Mouse (Mus musculus) forebrain, embryonic 13.5 days (tissue): ENCODE measurements at regions not wholly inside any gene's neighbourhood (a gene's known extent, or its start where the extent isn't known, plus 50 kb on each side); places are given as distances from the start of the nearest gene placed in this dataset.
A peak's percentile ranks its signal among the peaks of the same experiment; 100 is the strongest.

Experiments
- ATAC-seq: fragments of 200-750 bp; cut with Nextera tagmentation; 2 replicates; pipeline ENCODE4 v1.8.0; 2017
- H3K27ac ChIP-seq: fragments of 300-500 bp; sonication (generic); 2 replicates; pipeline ENCODE4 v1.5.1; 2015; ENCODE audit warnings: inconsistent platforms, mild to moderate bottlenecking, moderate library complexity
- H3K27me3 ChIP-seq: fragments of 300-500 bp; sonication (generic); 2 replicates; pipeline ENCODE4 v1.6.1; 2015; ENCODE audit warnings: mild to moderate bottlenecking, inconsistent platforms
- H3K36me3 ChIP-seq: fragments of 300-500 bp; sonication (generic); 2 replicates; pipeline ENCODE4 v1.6.1; 2015; ENCODE audit warnings: mild to moderate bottlenecking, inconsistent platforms; ENCODE audit not compliant: poor library complexity, severe bottlenecking
- H3K4me1 ChIP-seq: fragments of 300-500 bp; sonication (generic); 2 replicates; pipeline ENCODE4 v1.6.1; 2015; ENCODE audit warnings: inconsistent platforms
- H3K4me2 ChIP-seq: fragments of 300-500 bp; sonication (generic); 2 replicates; pipeline ENCODE4 v1.6.1; 2015; ENCODE audit warnings: inconsistent platforms, mild to moderate bottlenecking, moderate library complexity
- H3K4me3 ChIP-seq: fragments of 300-500 bp; sonication (generic); 2 replicates; pipeline ENCODE4 v1.5.1; 2015; ENCODE audit warnings: mild to moderate bottlenecking, inconsistent platforms
- H3K9ac ChIP-seq: fragments of 300-500 bp; sonication (generic); 2 replicates; pipeline ENCODE4 v1.6.1; 2015; ENCODE audit warnings: mild to moderate bottlenecking, inconsistent platforms
- H3K9me3 ChIP-seq: fragments of 300-500 bp; sonication (generic); replicated peaks from 2 replicates; pipeline ENCODE4 v1.6.1; 2016; ENCODE audit warnings: inconsistent platforms
- WGBS: fragments of 180-500 bp; shearing (Covaris S2); methylation state at CpG from one replicate; pipeline ENCODE4 v1.1.7; 2015; 5-methylcytosine and 5-hydroxymethylcytosine counted together

- Histone ChIP-seq H3K36me3 (no peaks in the 10 kb centered on the region), H3K4me1 (no peaks in the 10 kb centered on the region), H3K4me2 (no peak overlapping the region), H3K4me3 (no peak overlapping the region), H3K9me3 (no peaks in the 10 kb centered on the region), H3K9ac (no peak overlapping the region), H3K27ac (no peak overlapping the region), H3K27me3 (no peaks in the 10 kb centered on the region)
- WGBS, result 77% methylated on average over 10 of the region's 10 CpGs
- no peak for ATAC-seq
Observed at GRCm38 (mm10) chr2:108691156-108692007, 589.2 kb upstream of the Kif18a start.

DNA sequence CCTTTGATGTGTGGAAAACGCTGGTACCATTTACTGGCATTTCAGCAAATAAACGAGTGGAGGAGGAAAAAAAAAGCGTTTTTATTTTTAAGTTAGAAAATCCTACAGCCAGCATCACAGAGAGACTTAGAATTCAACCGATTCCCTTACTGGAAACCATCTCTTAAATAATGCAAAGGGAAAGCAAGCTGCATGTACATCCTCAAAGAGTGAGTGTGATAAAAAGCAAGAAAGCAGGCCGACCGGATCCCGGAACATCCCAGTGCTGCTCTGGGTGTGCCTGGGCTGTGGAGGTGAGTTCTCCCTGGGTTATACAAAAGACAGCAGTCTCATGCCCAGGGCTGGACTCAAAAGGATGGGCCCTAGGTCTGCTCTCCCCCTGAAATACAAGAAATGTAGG lies 579.2 kb upstream of the Kif18a start:
- Histone ChIP-seq H3K9ac (no peak overlapping the region), H3K4me2 (no peak overlapping the region), H3K9me3 (no peaks in the 10 kb centered on the region), H3K4me3 (no peak overlapping the region), H3K27me3 (no peaks in the 10 kb centered on the region), H3K4me1 (no peaks in the 10 kb centered on the region), H3K36me3 (no peaks in the 10 kb centered on the region), H3K27ac (no peak overlapping the region)
- WGBS, result 79% methylated on average over 7 of the region's 7 CpGs
- ATAC-seq, result no peak

GRCm38 (mm10) chr2:108707856-108708855 lies 572.4 kb upstream of the Kif18a start:
- no peak overlapping the region for H3K4me3 ChIP-seq
- H3K9me3 ChIP-seq, result no peaks in the 10 kb centered on the region
- 80% methylated on average over 5 of the region's 5 CpGs for WGBS
- no peaks in the 10 kb centered on the region for H3K36me3 ChIP-seq
- H3K9ac ChIP-seq, result no peak overlapping the region
- no peak overlapping the region for H3K27ac ChIP-seq
- ATAC-seq, result no peak; the same call in 1 of the 2 replicates
- no peaks in the 10 kb centered on the region for H3K27me3 ChIP-seq
- H3K4me2 ChIP-seq, result no peak overlapping the region
- H3K4me1 ChIP-seq, result no peaks in the 10 kb centered on the region

GRCm38 (mm10) chr2:108742079-108742478 lies 538.5 kb upstream of the Kif18a start:
- WGBS, result 88% methylated on average over 3 of the region's 3 CpGs
- Histone ChIP-seq H3K4me3 (no peak overlapping the region), H3K27ac (no peak overlapping the region), H3K4me1 (no peaks in the 10 kb centered on the region), H3K36me3 (no peaks in the 10 kb centered on the region), H3K9ac (no peak overlapping the region), H3K9me3 (no peaks in the 10 kb centered on the region), H3K27me3 (no peaks in the 10 kb centered on the region), H3K4me2 (no peak overlapping the region)
- no peak for ATAC-seq

- WGBS, result 65% methylated on average over 2 of the region's 2 CpGs
- no peak for ATAC-seq
- H3K27me3 ChIP-seq, result no peaks in the 10 kb centered on the region
Observed at GRCm38 (mm10) chr2:108743511-108743910, 537.0 kb upstream of the Kif18a start.

GRCm38 (mm10) chr2:108744797-108745196 lies 535.7 kb upstream of the Kif18a start:
- Histone ChIP-seq H3K4me1 (no peaks in the 10 kb centered on the region), H3K9ac (no peak overlapping the region), H3K4me3 (no peak overlapping the region), H3K36me3 (no peaks in the 10 kb centered on the region), H3K4me2 (no peak overlapping the region), H3K27ac (no peak overlapping the region), H3K9me3 (no peaks in the 10 kb centered on the region), H3K27me3 (no peaks in the 10 kb centered on the region)
- no peak for ATAC-seq
- 84% methylated on average over 2 of the region's 2 CpGs for WGBS

More at GRCm38 (mm10) chr2:108743511-108743910, 537.0 kb upstream of the Kif18a start:
- Histone ChIP-seq H3K36me3 (no peaks in the 10 kb centered on the region), H3K9ac (no peak overlapping the region), H3K9me3 (no peaks in the 10 kb centered on the region), H3K27ac (no peak overlapping the region), H3K4me3 (no peak overlapping the region), H3K4me1 (no peaks in the 10 kb centered on the region), H3K4me2 (no peak overlapping the region)

DNA sequence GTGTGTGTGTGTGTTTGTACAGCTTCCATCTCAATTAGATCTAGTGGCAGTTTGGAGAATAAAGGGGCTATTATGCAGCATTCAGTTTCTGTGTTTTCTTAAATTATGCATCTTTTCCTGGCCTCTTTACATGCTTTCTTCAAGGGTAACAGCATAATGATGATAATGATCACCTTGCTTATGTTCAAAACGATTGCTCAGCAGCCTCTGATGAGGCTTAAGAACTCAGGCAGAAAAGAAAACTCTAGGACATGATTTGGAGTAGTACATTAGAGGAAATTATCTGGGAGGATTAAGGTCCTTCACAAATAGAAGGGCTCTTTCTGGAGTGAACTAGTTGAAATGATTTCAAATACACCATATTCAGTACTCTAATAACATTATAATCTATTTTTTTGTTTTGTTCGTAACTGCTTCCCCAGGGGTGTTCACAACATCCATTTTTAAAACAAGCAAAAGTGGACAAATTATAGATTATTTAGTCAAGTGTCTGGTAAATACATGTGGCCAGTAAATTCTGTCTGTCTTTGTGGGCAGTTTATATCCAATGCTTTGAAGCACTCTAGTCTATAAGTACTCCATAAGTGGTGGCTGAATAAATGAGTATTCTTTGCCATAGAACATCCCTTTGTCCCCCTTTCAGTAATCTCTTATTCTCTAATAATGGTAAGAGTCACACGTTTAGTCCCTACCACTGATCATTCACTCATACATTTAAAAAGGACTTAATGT lies 526.9 kb upstream of the Kif18a start:
- H3K27me3 ChIP-seq, result no peaks in the 10 kb centered on the region
- H3K4me2 ChIP-seq, result no peak overlapping the region
- no peaks in the 10 kb centered on the region for H3K9me3 ChIP-seq
- H3K9ac ChIP-seq, result no peak overlapping the region
- WGBS, result 37% methylated on average over 3 of the region's 3 CpGs
- no peak overlapping the region for H3K27ac ChIP-seq
- no peaks in the 10 kb centered on the region for H3K36me3 ChIP-seq
- H3K4me3 ChIP-seq, result no peak overlapping the region
- H3K4me1 ChIP-seq, result no peaks in the 10 kb centered on the region
- ATAC-seq, result peak; percentile 78

DNA sequence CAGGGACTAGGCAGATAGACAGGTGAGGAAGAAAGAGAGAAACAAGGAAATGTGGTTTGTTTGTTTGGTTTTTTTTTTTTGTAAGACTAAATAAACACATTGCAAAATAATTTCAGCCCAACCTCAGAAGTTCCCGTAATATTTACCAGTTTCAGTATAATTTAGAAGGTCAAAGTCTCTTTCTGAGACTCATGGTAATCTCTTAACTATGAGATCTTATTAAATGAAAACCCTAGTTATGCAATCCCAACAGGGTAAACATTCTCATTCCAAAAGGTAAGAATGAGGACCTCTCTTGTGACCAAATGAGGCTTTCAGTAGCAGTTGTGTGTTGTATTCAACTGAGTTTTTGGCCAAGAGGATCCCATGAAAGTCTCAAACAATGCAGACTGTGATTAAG lies 524.7 kb upstream of the Kif18a start:
- Histone ChIP-seq H3K4me2 (no peak overlapping the region), H3K9ac (no peak overlapping the region), H3K4me3 (no peak overlapping the region), H3K4me1 (no peaks in the 10 kb centered on the region), H3K27ac (no peak overlapping the region), H3K36me3 (no peaks in the 10 kb centered on the region), H3K9me3 (no peaks in the 10 kb centered on the region), H3K27me3 (no peaks in the 10 kb centered on the region)
- WGBS, result 96% methylated on average over 1 of the region's 1 CpGs
- ATAC-seq, result no peak

GRCm38 (mm10) chr2:108756251-108756650 lies 524.3 kb upstream of the Kif18a start:
- H3K9ac ChIP-seq, result no peak overlapping the region
- no peaks in the 10 kb centered on the region for H3K4me1 ChIP-seq
- H3K27me3 ChIP-seq, result no peaks in the 10 kb centered on the region
- no peak overlapping the region for H3K4me3 ChIP-seq
- ATAC-seq, result no peak
- 93% methylated on average over 1 of the region's 1 CpGs for WGBS
- H3K9me3 ChIP-seq, result no peaks in the 10 kb centered on the region
- no peak overlapping the region for H3K27ac ChIP-seq
- H3K4me2 ChIP-seq, result no peak overlapping the region
- no peaks in the 10 kb centered on the region for H3K36me3 ChIP-seq

DNA sequence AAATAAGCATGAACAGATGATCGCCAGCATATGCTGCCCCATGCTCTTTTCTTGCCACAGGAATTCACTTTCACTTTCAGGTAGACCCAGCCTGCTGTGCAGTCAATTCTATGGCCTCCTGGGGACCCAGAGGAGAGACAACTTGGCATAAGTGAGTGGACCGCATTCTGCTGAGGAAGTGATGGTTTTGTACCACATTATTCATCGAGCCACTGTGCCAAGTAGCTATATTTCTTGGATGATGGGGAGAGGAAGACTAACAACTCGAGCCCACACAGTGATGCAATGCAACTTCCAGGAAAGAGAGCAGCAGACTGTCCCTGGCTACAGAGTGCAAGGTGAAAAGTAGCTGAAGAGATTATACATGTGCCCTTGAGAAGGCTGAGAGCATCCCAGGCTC lies 515.8 kb upstream of the Kif18a start:
- Histone ChIP-seq H3K27me3 (no peaks in the 10 kb centered on the region), H3K36me3 (no peaks in the 10 kb centered on the region), H3K4me3 (no peak overlapping the region), H3K9ac (no peak overlapping the region), H3K4me1 (no peaks in the 10 kb centered on the region), H3K27ac (no peak overlapping the region), H3K4me2 (no peak overlapping the region), H3K9me3 (no peaks in the 10 kb centered on the region)
- WGBS, result 91% methylated on average over 4 of the region's 4 CpGs
- ATAC-seq, result no peak

- WGBS, result 93% methylated on average over 2 of the region's 2 CpGs
- ATAC-seq, result no peak
Observed at GRCm38 (mm10) chr2:108766461-108766860, 514.1 kb upstream of the Kif18a start.

DNA sequence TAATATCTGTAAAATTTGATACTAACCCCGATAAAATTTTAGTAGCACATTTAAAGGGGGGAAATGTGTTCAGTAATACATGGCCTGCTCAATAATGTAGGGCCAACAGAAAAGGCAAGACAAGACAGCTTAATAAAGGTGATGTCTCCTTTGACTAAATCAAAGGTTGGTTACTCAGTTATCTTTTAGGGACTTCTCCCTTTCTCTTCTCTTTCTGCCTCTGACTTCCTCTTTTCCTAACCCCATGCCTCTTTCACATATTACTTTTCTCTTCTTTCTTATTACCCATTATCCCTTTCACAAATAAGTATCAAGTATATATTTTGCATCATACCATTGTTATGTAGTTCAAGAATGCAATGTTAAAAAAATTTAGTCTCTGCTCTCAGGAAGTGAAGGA lies 510.2 kb upstream of the Kif18a start:
- H3K4me1 ChIP-seq, result no peaks in the 10 kb centered on the region
- no peak overlapping the region for H3K4me2 ChIP-seq
- no peak overlapping the region for H3K4me3 ChIP-seq
- 77% methylated on average over 1 of the region's 1 CpGs for WGBS
- H3K27me3 ChIP-seq, result no peaks in the 10 kb centered on the region
- no peak overlapping the region for H3K27ac ChIP-seq
- no peak overlapping the region for H3K9ac ChIP-seq
- ATAC-seq, result no peak
- H3K36me3 ChIP-seq, result no peaks in the 10 kb centered on the region
- no peaks in the 10 kb centered on the region for H3K9me3 ChIP-seq

More at GRCm38 (mm10) chr2:108766461-108766860, 514.1 kb upstream of the Kif18a start:
- Histone ChIP-seq H3K4me3 (no peak overlapping the region), H3K9me3 (no peaks in the 10 kb centered on the region), H3K27ac (no peak overlapping the region), H3K4me1 (no peaks in the 10 kb centered on the region), H3K9ac (no peak overlapping the region), H3K27me3 (no peaks in the 10 kb centered on the region), H3K4me2 (no peak overlapping the region), H3K36me3 (no peaks in the 10 kb centered on the region)
